Mouse (Mus musculus) MEL (cell line): ENCODE measurements around the gene Akap11. TPM values are rescaled to one million over a fixed set of nuclear protein-coding genes. Genes with fewer than 3 reads are reported as not detected.

ENCODE experiments used
- DNase-seq: peaks from one replicate; pipeline ENCODE4 v3.0.0; 2011; ENCODE audit warnings: low read depth, low spot score
- H3K27ac ChIP-seq: 2 replicates; pipeline ENCODE4 v1.5.1; 2012; ENCODE audit warnings: low read depth, mild to moderate bottlenecking, control low read depth, low read length, moderate library complexity; ENCODE audit not compliant: control insufficient read depth
- H3K27me3 ChIP-seq, 2 experiments: fragments of 150-350 bp in 1 of 2; sonication (generic) in 1 of 2; 2 replicates each; pipeline ENCODE4 v1.6.1; 2012; ENCODE audit warnings: low read length in 2 of 2, mild to moderate bottlenecking in 2 of 2, improper control_type of control experiment in 1 of 2, moderate library complexity in 1 of 2; ENCODE audit not compliant: insufficient read depth in 2 of 2, control insufficient read depth in 1 of 2
- H3K36me3 ChIP-seq, 2 experiments: 2 replicates each; pipeline ENCODE4 v1.6.1; 2012 to 2014; ENCODE audit warnings: low read length in 2 of 2, improper control_type of control experiment in 1 of 2, inconsistent platforms in 1 of 2, mild to moderate bottlenecking in 1 of 2; ENCODE audit not compliant: insufficient read depth in 2 of 2, control insufficient read depth in 1 of 2
- H3K4me1 ChIP-seq, 2 experiments: fragments of 150-350 bp in 1 of 2; sonication (generic) in 1 of 2; 2 replicates each; pipeline ENCODE4 v1.6.1; 2012; ENCODE audit warnings: low read length in 2 of 2, improper control_type of control experiment in 1 of 2, mild to moderate bottlenecking in 1 of 2; ENCODE audit not compliant: insufficient read depth in 2 of 2, control insufficient read depth in 1 of 2
- H3K4me3 ChIP-seq, 2 experiments: fragments of 150-350 bp in 1 of 2; sonication (generic) in 1 of 2; 2 replicates each; pipeline ENCODE4 v1.5.1; 2012; ENCODE audit warnings: low read depth in 2 of 2, low read length in 2 of 2, mild to moderate bottlenecking in 2 of 2, moderate library complexity in 2 of 2, control low read depth in 1 of 2, improper control_type of control experiment in 1 of 2; ENCODE audit not compliant: control insufficient read depth in 1 of 2, insufficient read depth in 1 of 2
- H3K79me2 ChIP-seq: 2 replicates; pipeline ENCODE4 v1.6.1; 2012; ENCODE audit warnings: mild to moderate bottlenecking, low read length, moderate library complexity; ENCODE audit not compliant: control insufficient read depth, poor library complexity, insufficient read depth
- H3K9ac ChIP-seq: 2 replicates; pipeline ENCODE4 v1.6.1; 2012; ENCODE audit warnings: low read depth, mild to moderate bottlenecking, control low read depth, low read length, moderate library complexity; ENCODE audit not compliant: control insufficient read depth, poor library complexity, severe bottlenecking
- H3K9me3 ChIP-seq: fragments of 150-350 bp; sonication (generic); replicated peaks from 2 replicates; pipeline ENCODE4 v1.6.1; 2012; ENCODE audit warnings: mild to moderate bottlenecking, low read length, improper control_type of control experiment, moderate library complexity; ENCODE audit not compliant: insufficient read depth
- CHD2 ChIP-seq: IDR thresholded peaks from 2 replicates; pipeline ENCODE4 v1.6.1; 2011; ENCODE audit warnings: low read length, improper control_type of control experiment
- CTCF ChIP-seq, 3 experiments: IDR thresholded peaks in 2 of 3; conservative IDR thresholded peaks in 1 of 3; 2 replicates each; pipeline ENCODE4 v1.5.1; 2011 to 2012; ENCODE audit warnings: low read length in 3 of 3, low read depth in 2 of 3, mild to moderate bottlenecking in 2 of 3, improper control_type of control experiment in 1 of 3, inconsistent platforms in 1 of 3, mixed read lengths in 1 of 3, moderate library complexity in 1 of 3; ENCODE audit not compliant: control insufficient read depth in 1 of 3, insufficient read depth in 1 of 3, poor library complexity in 1 of 3, severe bottlenecking in 1 of 3
- E2F4 ChIP-seq: IDR thresholded peaks from 2 replicates; pipeline ENCODE4 v1.6.1; 2011; ENCODE audit warnings: low read depth, low read length, improper control_type of control experiment, borderline replicate concordance
- ELF1 ChIP-seq: IDR thresholded peaks from 2 replicates; pipeline ENCODE4 v1.6.1; 2014; ENCODE audit warnings: low read depth, mild to moderate bottlenecking, inconsistent platforms, low read length, improper control_type of control experiment, moderate library complexity
- ETS1 ChIP-seq: IDR thresholded peaks from 2 replicates; pipeline ENCODE4 v1.6.1; 2012; ENCODE audit warnings: low read depth, mild to moderate bottlenecking, inconsistent platforms, low read length, improper control_type of control experiment, moderate library complexity
- GABPA ChIP-seq: IDR thresholded peaks from 2 replicates; pipeline ENCODE4 v1.6.1; 2012; ENCODE audit warnings: low read depth, mild to moderate bottlenecking, inconsistent platforms, low read length, improper control_type of control experiment, moderate library complexity
- GATA1 ChIP-seq: IDR thresholded peaks from 2 replicates; pipeline ENCODE4 v1.6.1; 2011; ENCODE audit warnings: low read depth, low read length, improper control_type of control experiment
- JUND ChIP-seq: IDR thresholded peaks from 2 replicates; pipeline ENCODE4 v1.6.1; 2011; ENCODE audit warnings: low read depth, mild to moderate bottlenecking, improper control_type of control experiment, low read length
- MAFK ChIP-seq: IDR thresholded peaks from 2 replicates; pipeline ENCODE4 v1.6.1; 2011; ENCODE audit warnings: low read depth, mild to moderate bottlenecking, low read length, improper control_type of control experiment, borderline replicate concordance
- MAX ChIP-seq: IDR thresholded peaks from 2 replicates; pipeline ENCODE4 v1.6.1; 2011; ENCODE audit warnings: low read length, improper control_type of control experiment
- MEF2A ChIP-seq: IDR thresholded peaks from 2 replicates; pipeline ENCODE4 v1.6.1; 2014; ENCODE audit warnings: low read depth, mild to moderate bottlenecking, inconsistent platforms, low read length, improper control_type of control experiment; ENCODE audit not compliant: poor library complexity, insufficient replicate concordance, severe bottlenecking; ENCODE audit errors: extremely low read depth
- MXI1 ChIP-seq: IDR thresholded peaks from 2 replicates; pipeline ENCODE4 v1.6.1; 2011; ENCODE audit warnings: mild to moderate bottlenecking, low read depth, low read length, improper control_type of control experiment
- MYB ChIP-seq: IDR thresholded peaks from 2 replicates; pipeline ENCODE4 v1.6.1; 2011; ENCODE audit warnings: mild to moderate bottlenecking, low read depth, low read length, improper control_type of control experiment
- NELFE ChIP-seq: IDR thresholded peaks from 2 replicates; pipeline ENCODE4 v1.6.1; 2011; ENCODE audit warnings: low read depth, low read length, improper control_type of control experiment
- NRF1 ChIP-seq: IDR thresholded peaks from 2 replicates; pipeline ENCODE4 v1.6.1; 2014; ENCODE audit warnings: low read depth, mild to moderate bottlenecking, inconsistent platforms, low read length, improper control_type of control experiment, moderate library complexity; ENCODE audit not compliant: poor library complexity, insufficient read depth, severe bottlenecking
- POLR2A ChIP-seq, 2 experiments: IDR thresholded peaks; 2 replicates each; pipeline ENCODE4 v1.6.1; 2011 to 2012; ENCODE audit warnings: low read length in 2 of 2, mild to moderate bottlenecking in 2 of 2, control low read depth in 1 of 2, improper control_type of control experiment in 1 of 2, low read depth in 1 of 2, moderate library complexity in 1 of 2; ENCODE audit not compliant: control insufficient read depth in 1 of 2, insufficient read depth in 1 of 2, poor library complexity in 1 of 2
- SIN3A ChIP-seq: IDR thresholded peaks from 2 replicates; pipeline ENCODE4 v1.6.1; 2012; ENCODE audit warnings: low read length, improper control_type of control experiment, inconsistent platforms
- USF1 ChIP-seq: IDR thresholded peaks from 2 replicates; pipeline ENCODE4 v1.6.1; 2014; ENCODE audit warnings: low read depth, mild to moderate bottlenecking, inconsistent platforms, low read length, improper control_type of control experiment, moderate library complexity
- ZKSCAN1 ChIP-seq: IDR thresholded peaks from 2 replicates; pipeline ENCODE4 v1.6.1; 2012; ENCODE audit warnings: low read depth, mild to moderate bottlenecking, inconsistent platforms, low read length, improper control_type of control experiment, moderate library complexity
- ZNF384 ChIP-seq: IDR thresholded peaks from 2 replicates; pipeline ENCODE4 v1.6.1; 2012; ENCODE audit warnings: low read depth, mild to moderate bottlenecking, inconsistent platforms, low read length, improper control_type of control experiment
- polyA plus RNA-seq, 2 experiments: library from polyadenylated mRNA; stranded (reverse) in 1 of 2; unstranded in 1 of 2; fragments of >175 nt in 1 of 2; fragments of >200 nt in 1 of 2; gene quantifications; 2 replicates each; pipeline versions ENCODE4 v1.2.1 to v1.2.4; 2012; ENCODE audit warnings: low replicate concordance in 2 of 2, low read depth in 1 of 2; ENCODE audit not compliant: insufficient read length in 2 of 2, insufficient read depth in 1 of 2, missing spikeins in 1 of 2
- total RNA-seq: library from RNA; depleted of rRNA; stranded (reverse); fragments of 300-350 nt; gene quantifications from 2 replicates; pipeline ENCODE4 v1.2.3, GENCODE M21; 2012

Akap11 gene
- total and polyA plus RNA-seq, 3 experiments = 13.0 to 25.4 (median 17.1) TPM

DNA sequence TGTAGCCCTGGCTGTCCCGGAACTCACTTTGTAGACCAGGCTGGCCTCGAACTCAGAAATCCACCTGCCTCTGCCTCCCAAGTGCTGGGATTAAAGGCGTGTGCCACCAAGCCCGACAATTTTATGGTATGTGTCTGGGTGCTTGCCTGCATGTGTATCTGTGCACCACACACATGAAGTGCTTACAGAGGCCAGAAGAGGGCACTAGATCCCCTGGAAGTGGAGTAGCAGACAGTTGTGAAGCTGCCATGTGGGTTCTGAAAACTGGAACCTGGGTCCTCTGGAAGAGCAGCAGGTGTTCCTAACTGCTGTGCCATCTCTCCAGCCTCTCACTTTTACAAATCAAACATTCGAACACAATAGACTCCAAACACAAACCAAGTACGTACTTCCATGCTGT is 17.1 kb upstream of the Akap11 start:
- H3K4me1 ChIP-seq = no peaks in the 10 kb centered on the region
- TF ChIP-seq GABPA (no peak), MXI1 (no peak), JUND (no peak), ETS1 (no peak), MYB (no peak), GATA1 (no peak), ZKSCAN1 (no peak), CTCF (IDR thresholded peaks at IDR 0.05 in 2 of 3, conservative IDR thresholded peaks at IDR 0.05 in 1 of 3; ENCODE audit: control insufficient read depth in 1 of 3, insufficient read depth in 1 of 3, low read depth in 2 of 3, low read length in 3 of 3, poor library complexity in 1 of 3, severe bottlenecking in 1 of 3) (no peak), ZNF384 (no peak), MAX (no peak), CHD2 (no peak), MEF2A (no peak)
- no peaks in the 10 kb centered on the region for H3K9me3 ChIP-seq
- no peak overlapping the region for H3K27ac ChIP-seq
- no peaks in the 10 kb centered on the region for H3K27me3 ChIP-seq
- H3K4me3 ChIP-seq = no peak overlapping the region
- no peak for DNase-seq
- no peaks in the 10 kb centered on the region for H3K36me3 ChIP-seq
- no peak overlapping the region for H3K9ac ChIP-seq
- no peaks in the 10 kb centered on the region for H3K79me2 ChIP-seq

DNA sequence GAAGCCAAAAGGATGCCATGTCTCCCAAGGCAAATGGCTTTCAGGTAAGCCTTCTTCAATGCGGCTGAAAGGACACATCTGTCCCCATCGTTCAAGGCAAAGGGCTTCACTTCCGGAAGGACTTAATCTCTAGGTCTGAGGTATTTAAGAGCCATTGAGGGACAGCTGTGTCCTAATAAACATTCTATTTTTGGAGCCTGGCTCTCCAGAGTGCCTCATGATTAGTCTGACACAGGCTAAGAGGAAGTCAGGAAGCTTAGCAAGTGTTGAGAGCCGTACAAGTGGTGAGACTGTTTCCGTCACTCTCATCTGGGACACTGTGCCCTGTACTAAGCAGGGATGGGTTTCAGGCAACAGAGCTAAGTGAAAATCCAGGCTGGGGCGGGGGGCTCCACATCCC is 12.2 kb upstream of the Akap11 start:
- H3K9me3 ChIP-seq = no peaks in the 10 kb centered on the region
- DNase-seq = no peak
- no peaks in the 10 kb centered on the region for H3K36me3 ChIP-seq
- no peaks in the 10 kb centered on the region for H3K79me2 ChIP-seq
- H3K27me3 ChIP-seq = no peaks in the 10 kb centered on the region
- no peak overlapping the region for H3K9ac ChIP-seq
- no peak overlapping the region for H3K27ac ChIP-seq
- H3K4me3 ChIP-seq = no peak overlapping the region
- no peak for TF ChIP-seq MYB
- TF ChIP-seq ZNF384 = no peak
- TF ChIP-seq SIN3A = no peak
- no peak for TF ChIP-seq E2F4
- no peak for TF ChIP-seq ELF1
- TF ChIP-seq POLR2A (IDR thresholded peaks at IDR 0.05; ENCODE audit: control insufficient read depth in 1 of 2, insufficient read depth in 1 of 2, low read depth in 1 of 2, low read length in 2 of 2, poor library complexity in 1 of 2) = no peak
- no peak for TF ChIP-seq USF1
- TF ChIP-seq NRF1 = no peak
- no peak for TF ChIP-seq MAX
- TF ChIP-seq JUND = no peak
- no peak for TF ChIP-seq MAFK
- no peak for TF ChIP-seq NELFE
- H3K4me1 ChIP-seq = no peaks in the 10 kb centered on the region
